Mouse (Mus musculus) spleen, postnatal 14 days (tissue): ENCODE measurements around the gene Prkcg.
A peak's percentile ranks its signal among the peaks of the same experiment; 100 is the strongest.

Source experiments
- DNase-seq, 2 experiments: peaks; one replicate each; pipeline ENCODE4 v3.0.0; 2021 to 2022; ENCODE audit warnings: low spot score in 2 of 2

Prkcg gene

GRCm38 (mm10) chr7:3317704-3318103 is 28.7 kb downstream of the Prkcg start:
- no peak for DNase-seq

- no peak for DNase-seq
Observed at GRCm38 (mm10) chr7:3320856-3321255, 31.9 kb downstream of the Prkcg start.

GRCm38 (mm10) chr7:3323826-3324225 is 34.8 kb downstream of the Prkcg start:
- no peak for DNase-seq

- no peak for DNase-seq
Observed at GRCm38 (mm10) chr7:3327961-3328360, 39.0 kb downstream of the Prkcg start.

GRCm38 (mm10) chr7:3329776-3330546 is 41.0 kb downstream of the Prkcg start:
- peak; percentile 34 to 66 for DNase-seq

- no peak for DNase-seq
Observed at GRCm38 (mm10) chr7:3331171-3331570, 42.2 kb downstream of the Prkcg start.

- DNase-seq, result no peak
Observed at GRCm38 (mm10) chr7:3331581-3332223, 42.7 kb downstream of the Prkcg start.

GRCm38 (mm10) chr7:3332224-3332615 is 43.2 kb downstream of the Prkcg start:
- DNase-seq, result no peak

GRCm38 (mm10) chr7:3332619-3333521 is 43.9 kb downstream of the Prkcg start, which contains the start of gene Cacng7:
Gene Cacng7, plus strand, starts transcription at chr7:3332955.
- no peak for DNase-seq

- no peak for DNase-seq
Observed at GRCm38 (mm10) chr7:3333542-3333941, 44.6 kb downstream of the Prkcg start.

GRCm38 (mm10) chr7:3336412-3336811 is 47.4 kb downstream of the Prkcg start:
- DNase-seq, result no peak

- no peak for DNase-seq
Observed at GRCm38 (mm10) chr7:3338286-3338935, 49.4 kb downstream of the Prkcg start.

- DNase-seq, result no peak
Observed at GRCm38 (mm10) chr7:3339010-3339409, 50.0 kb downstream of the Prkcg start.

- DNase-seq, result no peak
Observed at GRCm38 (mm10) chr7:3343861-3344260, 54.9 kb downstream of the Prkcg start.

- DNase-seq, result no peak
Observed at GRCm38 (mm10) chr7:3345301-3345700, 56.3 kb downstream of the Prkcg start.

- no peak for DNase-seq
Observed at GRCm38 (mm10) chr7:3347366-3348287, 58.6 kb downstream of the Prkcg start.

GRCm38 (mm10) chr7:3348326-3348725 is 59.3 kb downstream of the Prkcg start:
- DNase-seq, result no peak

GRCm38 (mm10) chr7:3349775-3350174 is 60.8 kb downstream of the Prkcg start:
- DNase-seq, result no peak

GRCm38 (mm10) chr7:3351536-3351935 is 62.6 kb downstream of the Prkcg start:
- no peak for DNase-seq

- DNase-seq, result no peak
Observed at GRCm38 (mm10) chr7:3354850-3355249, 65.9 kb downstream of the Prkcg start.

- DNase-seq, result no peak
Observed at GRCm38 (mm10) chr7:3360678-3361077, 71.7 kb downstream of the Prkcg start.
